Mouse (Mus musculus) lung, postnatal 0 days (tissue): ENCODE data around the gene Vgll4.

Experiments used
- CTCF ChIP-seq: IDR thresholded peaks from 2 replicates; pipeline ENCODE4 v1.5.1; 2016; ENCODE audit warnings: antibody characterized with exemption, mild to moderate bottlenecking
- EP300 ChIP-seq: IDR thresholded peaks from 2 replicates; pipeline ENCODE4 v1.6.1; 2016; ENCODE audit warnings: antibody characterized with exemption, mild to moderate bottlenecking, control low read depth

DNA sequence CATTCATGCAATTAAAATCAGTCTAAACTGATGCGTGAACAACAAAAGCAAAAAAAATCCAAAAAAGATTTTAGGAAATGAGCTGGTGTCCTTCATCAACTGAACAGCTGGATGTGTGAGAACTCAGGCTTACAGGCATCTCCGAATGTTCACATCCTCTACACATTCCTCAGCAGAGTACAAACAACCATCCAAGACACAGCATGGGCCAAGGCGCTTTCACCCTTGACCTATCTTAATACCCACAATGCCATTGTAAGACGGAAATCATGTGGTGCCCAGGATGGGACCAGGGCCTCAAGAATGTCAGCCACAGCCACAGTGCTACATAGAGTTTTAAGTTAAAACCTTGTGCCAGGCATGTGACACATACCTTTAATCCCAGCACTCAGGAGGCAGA lies 44.6 kb downstream of the Vgll4 start:
- TF ChIP-seq CTCF (no peak), EP300 (no peak)
